Mouse (Mus musculus) embryonic facial prominence, embryonic 12.5 days (tissue): ENCODE measurements around the gene Tpo. TPM values are rescaled to one million over a fixed set of nuclear protein-coding genes. Genes with fewer than 3 reads are reported as not detected.

Experiments used
- ATAC-seq: fragments of 200-750 bp; cut with Nextera tagmentation; 2 replicates; pipeline ENCODE4 v1.8.0; 2017; ENCODE audit not compliant: insufficient number of reproducible peaks, insufficient read depth, low FRiP score, low TSS enrichment
- H3K27ac ChIP-seq: fragments of 300-500 bp; sonication (generic); 2 replicates; pipeline ENCODE4 v1.5.1; 2016; ENCODE audit warnings: mild to moderate bottlenecking
- H3K27me3 ChIP-seq: fragments of 300-500 bp; sonication (generic); 2 replicates; pipeline ENCODE4 v1.6.1; 2016; ENCODE audit warnings: mild to moderate bottlenecking, moderate library complexity
- H3K36me3 ChIP-seq: fragments of 300-500 bp; sonication (generic); 2 replicates; pipeline ENCODE4 v1.6.1; 2016; ENCODE audit warnings: mild to moderate bottlenecking
- H3K4me1 ChIP-seq: fragments of 300-500 bp; sonication (generic); 2 replicates; pipeline ENCODE4 v1.6.1; 2016
- H3K4me2 ChIP-seq: fragments of 300-500 bp; sonication (generic); replicated peaks from 2 replicates; pipeline ENCODE4 v1.6.1; 2016; ENCODE audit warnings: mild to moderate bottlenecking, moderate library complexity
- H3K4me3 ChIP-seq: fragments of 300-500 bp; sonication (generic); 2 replicates; pipeline ENCODE4 v1.5.1; 2016; ENCODE audit warnings: mild to moderate bottlenecking
- H3K9ac ChIP-seq: fragments of 300-500 bp; sonication (generic); 2 replicates; pipeline ENCODE4 v1.6.1; 2016; ENCODE audit warnings: mild to moderate bottlenecking, moderate library complexity
- H3K9me3 ChIP-seq: fragments of 300-500 bp; sonication (generic); 2 replicates; pipeline ENCODE4 v1.6.1; 2016; ENCODE audit warnings: mild to moderate bottlenecking, moderate library complexity
- WGBS: fragments of 180-500 bp; shearing (Covaris S2); methylation state at CpG from one replicate; pipeline ENCODE4 v1.1.7; 2016; 5-methylcytosine and 5-hydroxymethylcytosine counted together
- polyA plus RNA-seq: library from polyadenylated mRNA; unstranded; fragments of >200 nt; fragmentation: Nextera tagmentation; extraction: Ambion mirVana; gene quantifications from 2 replicates; pipeline ENCODE4 v1.2.1, GENCODE M21; 2016

Gene Tpo
- polyA plus RNA-seq, 1 experiment from 2014 or later, result 0.08 TPM

- Histone ChIP-seq H3K4me3 (no peak overlapping the region), H3K9ac (no peak overlapping the region), H3K27ac (no peak overlapping the region), H3K4me2 (no peak overlapping the region), H3K27me3 (no peaks in the 10 kb centered on the region), H3K4me1 (no peaks in the 10 kb centered on the region), H3K9me3 (no peaks in the 10 kb centered on the region), H3K36me3 (no peaks in the 10 kb centered on the region)
- no peak for ATAC-seq
These were observed 96.4 kb downstream of the Tpo start for GRCm38 (mm10) chr12:30035841-30036568.

- Histone ChIP-seq H3K4me1 (no peaks in the 10 kb centered on the region), H3K36me3 (no peaks in the 10 kb centered on the region), H3K27me3 (no peaks in the 10 kb centered on the region), H3K27ac (no peak overlapping the region), H3K9ac (no peak overlapping the region), H3K9me3 (no peaks in the 10 kb centered on the region), H3K4me2 (no peak overlapping the region), H3K4me3 (no peak overlapping the region)
- no peak for ATAC-seq
- 42% methylated on average over 1 of the region's 1 CpGs for WGBS
These were observed 97.0 kb downstream of the Tpo start for GRCm38 (mm10) chr12:30035406-30035805.

- Histone ChIP-seq H3K9me3 (no peaks in the 10 kb centered on the region), H3K27me3 (no peaks in the 10 kb centered on the region), H3K9ac (no peak overlapping the region), H3K4me3 (no peak overlapping the region), H3K36me3 (no peaks in the 10 kb centered on the region), H3K4me1 (no peaks in the 10 kb centered on the region), H3K27ac (no peak overlapping the region), H3K4me2 (no peak overlapping the region)
- 81% methylated on average over 5 of the region's 5 CpGs for WGBS
- ATAC-seq, result no peak
These were observed 97.7 kb downstream of the Tpo start for GRCm38 (mm10) chr12:30034681-30035080.

- no peaks in the 10 kb centered on the region for H3K36me3 ChIP-seq
- ATAC-seq, result no peak
- WGBS, result 82% methylated on average over 5 of the region's 5 CpGs
These were observed 101.9 kb downstream of the Tpo start for GRCm38 (mm10) chr12:30030571-30030970.

GRCm38 (mm10) chr12:30029111-30029510 lies 103.3 kb downstream of the Tpo start:
- no peaks in the 10 kb centered on the region for H3K9me3 ChIP-seq
- H3K36me3 ChIP-seq, result no peaks in the 10 kb centered on the region
- no peak overlapping the region for H3K9ac ChIP-seq
- ATAC-seq, result no peak
- no peaks in the 10 kb centered on the region for H3K4me1 ChIP-seq
- no peak overlapping the region for H3K27ac ChIP-seq
- no peak overlapping the region for H3K4me2 ChIP-seq
- WGBS, result 94% methylated on average over 1 of the region's 1 CpGs
- no peak overlapping the region for H3K4me3 ChIP-seq
- H3K27me3 ChIP-seq, result no peaks in the 10 kb centered on the region

More at GRCm38 (mm10) chr12:30030571-30030970, 101.9 kb downstream of the Tpo start:
- Histone ChIP-seq H3K9ac (no peak overlapping the region), H3K4me1 (no peaks in the 10 kb centered on the region), H3K27me3 (no peaks in the 10 kb centered on the region), H3K27ac (no peak overlapping the region), H3K4me3 (no peak overlapping the region), H3K9me3 (no peaks in the 10 kb centered on the region), H3K4me2 (no peak overlapping the region)

GRCm38 (mm10) chr12:30027721-30028340 lies 104.6 kb downstream of the Tpo start:
- H3K27ac ChIP-seq, result no peak overlapping the region
- H3K4me2 ChIP-seq, result no peak overlapping the region
- no peaks in the 10 kb centered on the region for H3K9me3 ChIP-seq
- 37% methylated on average over 3 of the region's 3 CpGs for WGBS
- H3K36me3 ChIP-seq, result no peaks in the 10 kb centered on the region
- no peaks in the 10 kb centered on the region for H3K4me1 ChIP-seq
- H3K9ac ChIP-seq, result no peak overlapping the region
- no peak overlapping the region for H3K4me3 ChIP-seq
- no peaks in the 10 kb centered on the region for H3K27me3 ChIP-seq
- no peak for ATAC-seq

- Histone ChIP-seq H3K9ac (no peak overlapping the region), H3K4me3 (no peak overlapping the region), H3K36me3 (peaks cover 12% of the 10 kb centered on the region; the same call in 1 of the 2 replicates), H3K27me3 (no peaks in the 10 kb centered on the region), H3K4me2 (no peak overlapping the region), H3K27ac (0 out of 2 replicates have a peak overlapping the region, but pooled peaks have one; percentile 37), H3K9me3 (no peaks in the 10 kb centered on the region), H3K4me1 (no peaks in the 10 kb centered on the region)
- 37% methylated on average over 2 of the region's 2 CpGs for WGBS
- ATAC-seq, result no peak
These were observed 108.1 kb downstream of the Tpo start for GRCm38 (mm10) chr12:30024264-30024825.

GRCm38 (mm10) chr12:30023491-30023890 lies 108.9 kb downstream of the Tpo start:
- H3K9ac ChIP-seq, result no peak overlapping the region
- no peak overlapping the region for H3K4me3 ChIP-seq
- no peak overlapping the region for H3K27ac ChIP-seq
- H3K4me1 ChIP-seq, result no peaks in the 10 kb centered on the region
- no peak for ATAC-seq
- WGBS, result 17% methylated on average over 3 of the region's 3 CpGs
- no peaks in the 10 kb centered on the region for H3K27me3 ChIP-seq
- no peaks in the 10 kb centered on the region for H3K9me3 ChIP-seq
- no peak overlapping the region for H3K4me2 ChIP-seq
- peaks cover 15% of the 10 kb centered on the region for H3K36me3 ChIP-seq

- ATAC-seq, result no peak
- Histone ChIP-seq H3K36me3 (peaks cover 42% of the 10 kb centered on the region), H3K9ac (no peak overlapping the region), H3K4me1 (no peaks in the 10 kb centered on the region), H3K9me3 (no peaks in the 10 kb centered on the region), H3K4me3 (no peak overlapping the region), H3K4me2 (no peak overlapping the region), H3K27ac (no peak overlapping the region), H3K27me3 (no peaks in the 10 kb centered on the region)
These were observed 112.0 kb downstream of the Tpo start for GRCm38 (mm10) chr12:30020447-30020846.

- peaks cover 72% of the 10 kb centered on the region for H3K36me3 ChIP-seq
- 90% methylated on average over 3 of the region's 3 CpGs for WGBS
- ATAC-seq, result no peak
These were observed 115.3 kb downstream of the Tpo start for GRCm38 (mm10) chr12:30017131-30017530.

GRCm38 (mm10) chr12:30015501-30015900 lies 116.9 kb downstream of the Tpo start:
- Histone ChIP-seq H3K4me1 (no peaks in the 10 kb centered on the region), H3K4me3 (no peak overlapping the region), H3K9me3 (no peaks in the 10 kb centered on the region), H3K27me3 (no peaks in the 10 kb centered on the region), H3K9ac (no peak overlapping the region), H3K36me3 (peaks cover 84% of the 10 kb centered on the region), H3K4me2 (no peak overlapping the region), H3K27ac (no peak overlapping the region)
- no peak for ATAC-seq
- WGBS, result 91% methylated on average over 9 of the region's 9 CpGs

More at GRCm38 (mm10) chr12:30017131-30017530, 115.3 kb downstream of the Tpo start:
- H3K9ac ChIP-seq, result no peak overlapping the region
- no peaks in the 10 kb centered on the region for H3K4me1 ChIP-seq
- H3K4me3 ChIP-seq, result no peak overlapping the region
- H3K27ac ChIP-seq, result no peak overlapping the region
- no peaks in the 10 kb centered on the region for H3K27me3 ChIP-seq
- no peaks in the 10 kb centered on the region for H3K9me3 ChIP-seq
- H3K4me2 ChIP-seq, result no peak overlapping the region

GRCm38 (mm10) chr12:30008741-30009140 lies 123.7 kb downstream of the Tpo start:
- H3K4me2 ChIP-seq, result no peak overlapping the region
- 94% methylated on average over 5 of the region's 5 CpGs for WGBS
- H3K9me3 ChIP-seq, result no peaks in the 10 kb centered on the region
- no peak overlapping the region for H3K4me3 ChIP-seq
- peaks cover 83% of the 10 kb centered on the region for H3K36me3 ChIP-seq
- H3K27me3 ChIP-seq, result no peaks in the 10 kb centered on the region
- no peak for ATAC-seq
- H3K9ac ChIP-seq, result no peak overlapping the region
- no peak overlapping the region for H3K27ac ChIP-seq
- no peaks in the 10 kb centered on the region for H3K4me1 ChIP-seq
